Mouse (Mus musculus) lung, embryonic 16.5 days (tissue): Measurements from ENCODE around the gene Pcbp2. TPM values are rescaled to one million over a fixed set of nuclear protein-coding genes. Genes with fewer than 3 reads are reported as not detected.

ENCODE experiments used
- ATAC-seq: fragments of 200-750 bp; cut with Nextera tagmentation; 2 replicates; pipeline ENCODE4 v1.8.0; 2017; ENCODE audit warnings: low read depth, mild to moderate bottlenecking, moderate library complexity
- H3K27ac ChIP-seq: fragments of 300-500 bp; sonication (generic); 2 replicates; pipeline ENCODE4 v1.5.1; 2014; ENCODE audit warnings: mild to moderate bottlenecking, control low read depth, low read length
- H3K27me3 ChIP-seq: fragments of 300-500 bp; sonication (generic); 2 replicates; pipeline ENCODE4 v1.6.1; 2014; ENCODE audit warnings: low read depth, low read length, mixed read lengths; ENCODE audit not compliant: control insufficient read depth, insufficient read depth
- H3K36me3 ChIP-seq: fragments of 300-500 bp; sonication (generic); 2 replicates; pipeline ENCODE4 v1.6.1; 2014; ENCODE audit warnings: low read length; ENCODE audit not compliant: control insufficient read depth, insufficient read depth
- H3K4me1 ChIP-seq: fragments of 300-500 bp; sonication (generic); replicated peaks from 2 replicates; pipeline ENCODE4 v1.6.1; 2014; ENCODE audit warnings: low read length, mixed read lengths; ENCODE audit not compliant: control insufficient read depth, insufficient read depth
- H3K4me2 ChIP-seq: fragments of 300-500 bp; sonication (generic); 2 replicates; pipeline ENCODE4 v1.6.1; 2014; ENCODE audit warnings: low read depth, low read length, control low read depth
- H3K4me3 ChIP-seq: fragments of 300-500 bp; sonication (generic); 2 replicates; pipeline ENCODE4 v1.5.1; 2014; ENCODE audit warnings: mild to moderate bottlenecking, low read length, control low read depth
- H3K9ac ChIP-seq: fragments of 300-500 bp; sonication (generic); 2 replicates; pipeline ENCODE4 v1.6.1; 2014; ENCODE audit warnings: low read length, control low read depth
- H3K9me3 ChIP-seq: fragments of 300-500 bp; sonication (generic); 2 replicates; pipeline ENCODE4 v1.6.1; 2016; ENCODE audit warnings: low read length; ENCODE audit not compliant: control insufficient read depth
- WGBS: fragments of 180-500 bp; shearing (Covaris S2); extraction: QIAGEN DNeasy Blood & Tissue Kit; methylation state at CpG from one replicate; pipeline ENCODE4 v1.1.7; 2014; 5-methylcytosine and 5-hydroxymethylcytosine counted together
- polyA plus RNA-seq: library from polyadenylated mRNA; unstranded; fragments of >200 nt; fragmentation: Nextera tagmentation; extraction: Ambion mirVana; gene quantifications from 2 replicates; pipeline ENCODE4 v1.2.1, GENCODE M21; 2015

Pcbp2 gene
- polyA plus RNA-seq, 1 experiment from 2014 or later = 199 TPM

DNA sequence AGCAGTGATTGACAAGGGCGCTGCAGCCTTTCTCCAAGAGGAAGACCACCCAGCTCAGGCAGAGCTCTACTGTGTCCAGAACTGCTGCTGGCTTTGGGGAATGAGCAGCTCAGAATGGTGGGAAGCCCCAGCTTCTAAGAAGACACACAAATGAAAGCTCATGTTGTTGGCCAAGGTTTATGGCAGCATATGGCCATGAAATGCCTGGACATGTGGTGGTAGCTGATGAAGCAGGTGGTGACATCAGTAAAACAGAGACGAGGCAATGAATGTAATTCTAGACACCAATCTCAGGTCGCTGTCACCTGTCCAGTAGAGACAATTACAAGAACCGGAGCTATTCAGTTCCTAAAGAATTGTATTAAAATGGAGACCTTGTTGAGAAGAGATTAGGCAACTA lies 74.5 kb downstream of the Pcbp2 start:
- no peak overlapping the region for H3K9ac ChIP-seq
- H3K9me3 ChIP-seq = no peaks in the 10 kb centered on the region
- ATAC-seq = no peak
- no peaks in the 10 kb centered on the region for H3K4me1 ChIP-seq
- H3K27ac ChIP-seq = no peak overlapping the region
- H3K4me2 ChIP-seq = no peak overlapping the region
- H3K4me3 ChIP-seq = no peak overlapping the region
- H3K27me3 ChIP-seq = no peaks in the 10 kb centered on the region
- peaks cover 42% of the 10 kb centered on the region for H3K36me3 ChIP-seq
- WGBS = 92% methylated on average over 4 of the region's 4 CpGs

DNA sequence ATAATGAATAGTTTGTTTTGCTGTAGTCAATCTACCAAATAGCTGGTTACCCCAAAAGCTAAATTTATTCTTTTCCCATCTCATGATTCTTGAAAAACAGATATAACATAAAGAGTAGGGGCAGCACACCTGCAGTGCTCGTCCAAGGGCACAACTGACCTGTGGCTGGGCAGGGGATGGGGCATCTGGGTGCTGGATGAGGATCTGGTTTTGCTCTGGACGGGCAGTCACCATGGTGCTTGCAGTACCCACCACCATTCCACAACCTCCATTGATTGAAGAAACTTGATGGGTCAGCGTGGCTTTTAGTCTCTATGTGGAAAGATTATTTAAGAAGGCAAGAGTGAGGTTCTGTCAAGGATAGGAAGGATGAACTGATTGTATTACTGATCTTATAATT lies 75.9 kb downstream of the Pcbp2 start:
- no peaks in the 10 kb centered on the region for H3K9me3 ChIP-seq
- H3K4me2 ChIP-seq = no peak overlapping the region
- ATAC-seq = no peak
- no peak overlapping the region for H3K9ac ChIP-seq
- H3K36me3 ChIP-seq = peaks cover 35% of the 10 kb centered on the region
- H3K4me1 ChIP-seq = no peaks in the 10 kb centered on the region
- H3K4me3 ChIP-seq = no peak overlapping the region
- no peaks in the 10 kb centered on the region for H3K27me3 ChIP-seq
- H3K27ac ChIP-seq = no peak overlapping the region
- 86% methylated on average over 3 of the region's 3 CpGs for WGBS

DNA sequence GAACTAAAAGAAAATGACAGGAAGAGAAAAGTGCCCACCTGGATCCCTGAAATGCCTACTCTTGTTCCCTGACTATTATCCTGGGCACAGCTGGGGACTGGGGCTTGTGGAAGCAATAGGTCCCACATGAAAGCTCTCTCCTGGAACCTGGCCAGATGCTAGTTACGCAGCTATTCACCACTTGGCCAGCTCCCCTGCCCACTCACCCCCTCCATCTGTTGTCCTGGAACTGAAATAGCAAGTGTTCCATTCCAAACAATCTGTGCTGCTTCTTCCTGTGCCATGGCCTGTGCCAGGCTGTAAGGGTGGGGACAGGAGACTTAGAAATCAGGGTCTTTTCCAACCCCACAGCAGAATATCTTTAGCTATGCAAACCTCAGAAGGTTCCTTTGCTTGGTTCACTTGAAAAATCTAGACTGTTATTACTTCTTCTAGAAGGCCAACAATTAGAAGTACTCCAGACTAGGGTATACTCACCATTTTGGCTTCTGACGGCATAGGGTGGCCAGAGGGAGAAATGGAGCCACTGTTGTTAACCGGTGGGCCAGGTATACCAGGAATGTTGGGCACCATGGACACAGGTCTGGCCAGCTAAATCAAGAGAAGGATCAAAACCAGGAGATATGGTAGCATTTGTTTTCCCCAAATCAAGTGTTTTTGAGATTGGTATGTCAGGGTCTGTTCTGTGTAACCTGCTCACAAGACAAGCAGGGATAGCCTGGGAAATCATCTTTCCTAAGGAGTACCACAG lies 76.5 kb downstream of the Pcbp2 start:
- no peak overlapping the region for H3K4me2 ChIP-seq
- H3K36me3 ChIP-seq = peaks cover 35% of the 10 kb centered on the region
- H3K4me3 ChIP-seq = no peak overlapping the region
- H3K4me1 ChIP-seq = no peaks in the 10 kb centered on the region
- no peak for ATAC-seq
- H3K9me3 ChIP-seq = no peaks in the 10 kb centered on the region
- no peak overlapping the region for H3K27ac ChIP-seq
- H3K27me3 ChIP-seq = no peaks in the 10 kb centered on the region
- 69% methylated on average over 3 of the region's 3 CpGs for WGBS
- no peak overlapping the region for H3K9ac ChIP-seq

DNA sequence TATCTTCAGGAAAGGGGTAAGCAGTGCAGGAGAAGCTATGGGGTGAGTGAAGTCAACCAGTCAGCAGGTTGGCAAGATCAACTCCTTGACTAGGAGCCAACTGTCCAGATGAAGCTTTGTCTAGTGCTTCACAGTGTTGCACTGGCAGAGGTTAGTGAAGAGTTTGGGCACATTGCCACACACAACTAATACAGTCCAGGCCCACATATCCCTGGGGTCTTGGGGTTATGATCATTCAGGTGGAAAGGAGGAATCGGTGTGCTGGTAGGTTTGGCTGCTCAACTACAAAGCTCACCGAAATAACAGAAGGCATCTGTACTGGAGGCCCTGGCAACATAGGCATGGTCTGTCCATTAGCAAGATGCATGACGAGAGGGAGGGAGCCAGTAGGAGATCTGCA lies 77.1 kb downstream of the Pcbp2 start:
- WGBS = 84% methylated on average over 3 of the region's 3 CpGs
- Histone ChIP-seq H3K27me3 (no peaks in the 10 kb centered on the region), H3K9me3 (no peaks in the 10 kb centered on the region), H3K4me1 (no peaks in the 10 kb centered on the region), H3K4me3 (no peak overlapping the region), H3K4me2 (no peak overlapping the region), H3K36me3 (peaks cover 40% of the 10 kb centered on the region), H3K9ac (no peak overlapping the region), H3K27ac (no peak overlapping the region)
- ATAC-seq = no peak

Other genes with a start within 250 kb of the Pcbp2 start
- 3.0 and 3.9 TPM in 2 replicates for gene Itgb7, start 238.6 kb upstream of the Pcbp2 start, polyA plus RNA-seq
- 46.7 and 46.9 TPM in 2 replicates for gene Rarg, start 213.0 kb upstream of the Pcbp2 start, polyA plus RNA-seq
- gene Gm9918, start 200.0 kb upstream of the Pcbp2 start, polyA plus RNA-seq = 0.34 and 0.57 TPM in 2 replicates
- 58.3 and 61.1 TPM in 2 replicates for gene Mfsd5, start 191.1 kb upstream of the Pcbp2 start, polyA plus RNA-seq
- gene Espl1, start 174.3 kb upstream of the Pcbp2 start, polyA plus RNA-seq = 27.3 and 30.6 TPM in 2 replicates
- 390 and 403 TPM in 2 replicates for gene Pfdn5, start 144.4 kb upstream of the Pcbp2 start, polyA plus RNA-seq
- 98.3 and 101 TPM in 2 replicates for gene Myg1, start 138.8 kb upstream of the Pcbp2 start, polyA plus RNA-seq
- gene Aaas, start 119.8 kb upstream of the Pcbp2 start, polyA plus RNA-seq = 73.5 and 80.3 TPM in 2 replicates
- gene Sp7, start 103.4 kb upstream of the Pcbp2 start, polyA plus RNA-seq = 0.25 and 1.6 TPM in 2 replicates
- 10.8 and 11.2 TPM in 2 replicates for gene Sp1, start 64.4 kb upstream of the Pcbp2 start, polyA plus RNA-seq
- gene Amhr2, start 25.2 kb upstream of the Pcbp2 start, polyA plus RNA-seq = 1.5 TPM in 2 replicates
- 89.8 and 91.7 TPM in 2 replicates for gene Prr13, start 11.5 kb upstream of the Pcbp2 start, polyA plus RNA-seq
- gene Gm10337, start 33.2 kb downstream of the Pcbp2 start, polyA plus RNA-seq = not detected in 2 replicates
- gene Map3k12, start 46.5 kb downstream of the Pcbp2 start, polyA plus RNA-seq = 12.5 and 13.2 TPM in 2 replicates
- gene Tarbp2, start 47.7 kb downstream of the Pcbp2 start, polyA plus RNA-seq = 73.4 and 77.0 TPM in 2 replicates
- 4.4 and 4.5 TPM in 2 replicates for gene Npff, start 54.4 kb downstream of the Pcbp2 start, polyA plus RNA-seq
- not detected in 2 replicates for gene Gm28047, start 154.5 kb downstream of the Pcbp2 start, polyA plus RNA-seq
- 43.5 and 50.0 TPM in 2 replicates for gene Atf7, start 154.9 kb downstream of the Pcbp2 start, polyA plus RNA-seq
- gene Atp5g2, start 201.8 kb downstream of the Pcbp2 start, polyA plus RNA-seq = 73.6 and 76.2 TPM in 2 replicates